Mouse (Mus musculus) G1E (cell line): ENCODE data around the gene Ric8b. TPM values are rescaled to one million over a fixed set of nuclear protein-coding genes. Genes with fewer than 3 reads are reported as not detected.

ENCODE experiments used
- ATAC-seq: 2 replicates; pipeline ENCODE4 v1.8.0; 2016; ENCODE audit warnings: mild to moderate bottlenecking; ENCODE audit not compliant: insufficient number of reproducible peaks, poor library complexity, low FRiP score, severe bottlenecking; ENCODE audit errors: extremely low read depth
- DNase-seq: peaks from one replicate; pipeline ENCODE4 v3.0.0; 2012; ENCODE audit warnings: low spot score
- H3K27me3 ChIP-seq: 2 replicates; pipeline ENCODE4 v1.6.1; 2012; ENCODE audit warnings: mild to moderate bottlenecking, low read length, inconsistent platforms; ENCODE audit not compliant: insufficient read depth
- H3K36me3 ChIP-seq: replicated peaks from 2 replicates; pipeline ENCODE3; 2012; ENCODE audit warnings: mild to moderate bottlenecking, inconsistent platforms
- H3K4me1 ChIP-seq: 2 replicates; pipeline ENCODE4 v1.6.1; 2012; ENCODE audit warnings: low read depth, low read length, inconsistent platforms, mixed read lengths; ENCODE audit not compliant: insufficient read depth
- H3K4me3 ChIP-seq: 2 replicates; pipeline ENCODE4 v1.5.1; 2012; ENCODE audit warnings: low read depth, mild to moderate bottlenecking, inconsistent platforms, low read length, moderate library complexity, mixed read lengths
- H3K9me3 ChIP-seq: replicated peaks from 2 replicates; pipeline ENCODE4 v1.6.1; 2012; ENCODE audit warnings: inconsistent platforms
- CTCF ChIP-seq: IDR thresholded peaks from 2 replicates; pipeline ENCODE4 v1.5.1; 2012; ENCODE audit warnings: low read depth, low read length, inconsistent platforms, mixed read lengths
- GATA1 ChIP-seq: IDR thresholded peaks from 2 replicates; pipeline ENCODE4 v1.6.1; 2012; ENCODE audit warnings: borderline replicate concordance, low read length, inconsistent platforms, mixed read lengths
- GATA2 ChIP-seq: IDR thresholded peaks from 2 replicates; pipeline ENCODE4 v1.6.1; 2012; ENCODE audit warnings: low read depth, low read length, inconsistent platforms, borderline replicate concordance
- POLR2AphosphoS5 ChIP-seq: IDR thresholded peaks from 2 replicates; pipeline ENCODE4 v1.6.1; 2012; ENCODE audit warnings: low read depth, low read length, inconsistent platforms; ENCODE audit not compliant: insufficient replicate concordance
- TAL1 ChIP-seq: conservative IDR thresholded peaks from 2 replicates; pipeline ENCODE4 v1.6.1; 2012; ENCODE audit warnings: low read depth, low read length, inconsistent platforms, mixed read lengths
- polyA plus RNA-seq: library from polyadenylated mRNA; stranded (reverse); fragments of >175 nt; gene quantifications from 2 replicates; pipeline ENCODE4 v1.2.3, GENCODE M21; 2012
- total RNA-seq, 2 experiments: library from RNA; stranded (forward) in 1 of 2; stranded (reverse) in 1 of 2; fragments of 200-1000 nt in 1 of 2; fragments of >200 nt in 1 of 2; fragmentation: Nextera tagmentation in 1 of 2; gene quantifications; 2 replicates each; pipeline ENCODE4 v1.2.3; 2014 to 2017

Gene Ric8b
- total and polyA plus RNA-seq, 3 experiments: 2.0 to 16.2 (median 15.2) TPM

- no peak for ATAC-seq
These were observed 77.6 kb downstream of the Ric8b start for GRCm38 (mm10) chr10:84994971-84995370.

GRCm38 (mm10) chr10:84996366-84996765 lies 79.0 kb downstream of the Ric8b start:
- no peak for TF ChIP-seq TAL1
- no peak for TF ChIP-seq GATA1
- no peak for TF ChIP-seq POLR2AphosphoS5
- TF ChIP-seq GATA2: no peak
- TF ChIP-seq CTCF: no peak
- Histone ChIP-seq H3K27me3 (no peaks in the 10 kb centered on the region), H3K4me1 (no peaks in the 10 kb centered on the region), H3K4me3 (no peak overlapping the region), H3K36me3 (peaks cover 68% of the 10 kb centered on the region), H3K9me3 (no peaks in the 10 kb centered on the region)
- no peak for ATAC-seq
- DNase-seq: no peak

More at GRCm38 (mm10) chr10:84994971-84995370, 77.6 kb downstream of the Ric8b start:
- no peaks in the 10 kb centered on the region for H3K27me3 ChIP-seq
- DNase-seq: no peak
- TF ChIP-seq CTCF: no peak
- H3K4me1 ChIP-seq: no peaks in the 10 kb centered on the region
- no peaks in the 10 kb centered on the region for H3K9me3 ChIP-seq
- H3K4me3 ChIP-seq: no peak overlapping the region
- peaks cover 71% of the 10 kb centered on the region for H3K36me3 ChIP-seq

- no peak for DNase-seq
- TF ChIP-seq POLR2AphosphoS5 (no peak), GATA1 (no peak), CTCF (no peak)
- Histone ChIP-seq H3K4me1 (no peaks in the 10 kb centered on the region), H3K4me3 (no peak overlapping the region), H3K36me3 (peaks cover 65% of the 10 kb centered on the region), H3K27me3 (no peaks in the 10 kb centered on the region), H3K9me3 (no peaks in the 10 kb centered on the region)
- no peak for ATAC-seq
These were observed 80.3 kb downstream of the Ric8b start for GRCm38 (mm10) chr10:84997571-84998224.

- no peak for ATAC-seq
- no peak for DNase-seq
- H3K36me3 ChIP-seq: peaks cover 66% of the 10 kb centered on the region
- no peaks in the 10 kb centered on the region for H3K9me3 ChIP-seq
- no peak overlapping the region for H3K4me3 ChIP-seq
- TF ChIP-seq TAL1 (no peak), CTCF (no peak), POLR2AphosphoS5 (no peak), GATA2 (no peak), GATA1 (no peak)
- no peaks in the 10 kb centered on the region for H3K27me3 ChIP-seq
- no peaks in the 10 kb centered on the region for H3K4me1 ChIP-seq
These were observed 80.8 kb downstream of the Ric8b start for GRCm38 (mm10) chr10:84998225-84998579.

- no peak for ATAC-seq
- Histone ChIP-seq H3K4me1 (no peaks in the 10 kb centered on the region), H3K27me3 (no peaks in the 10 kb centered on the region), H3K36me3 (peaks cover 64% of the 10 kb centered on the region), H3K9me3 (no peaks in the 10 kb centered on the region), H3K4me3 (no peak overlapping the region)
- DNase-seq: no peak
- TF ChIP-seq GATA1: no peak
- TF ChIP-seq GATA2: no peak
- TF ChIP-seq TAL1: no peak
- TF ChIP-seq CTCF: no peak
- no peak for TF ChIP-seq POLR2AphosphoS5
These were observed 84.5 kb downstream of the Ric8b start for GRCm38 (mm10) chr10:85001920-85002319.

- no peaks in the 10 kb centered on the region for H3K4me1 ChIP-seq
- DNase-seq (no peak), ATAC-seq (no peak)
- TF ChIP-seq CTCF: no peak
- TF ChIP-seq TAL1: no peak
- TF ChIP-seq GATA1: no peak
- TF ChIP-seq POLR2AphosphoS5: no peak
- TF ChIP-seq GATA2: no peak
- H3K36me3 ChIP-seq: peaks cover 55% of the 10 kb centered on the region
- no peak overlapping the region for H3K4me3 ChIP-seq
- H3K27me3 ChIP-seq: no peaks in the 10 kb centered on the region
- no peaks in the 10 kb centered on the region for H3K9me3 ChIP-seq
These were observed 86.0 kb downstream of the Ric8b start for GRCm38 (mm10) chr10:85003190-85004026.
